Mouse (Mus musculus) brain, embryonic 14.5 days (tissue): Measurements from ENCODE around the gene Tdp2. TPM values are rescaled to one million over a fixed set of nuclear protein-coding genes. Genes with fewer than 3 reads are reported as not detected.

Source experiments
- DNase-seq: peaks from one replicate; pipeline ENCODE4 v3.0.0-alpha.2; 2011; ENCODE audit warnings: low read depth
- CTCF ChIP-seq: fragments of 200-500 bp; IDR thresholded peaks from 2 replicates; pipeline ENCODE4 v1.5.1; 2012; ENCODE audit warnings: inconsistent platforms, mild to moderate bottlenecking, moderate library complexity, borderline replicate concordance; ENCODE audit not compliant: insufficient read depth, insufficient read length; ENCODE audit errors: extremely low read depth
- POLR2A ChIP-seq: fragments of 200-500 bp; IDR thresholded peaks from 2 replicates; pipeline ENCODE4 v1.6.1; 2012; ENCODE audit warnings: mild to moderate bottlenecking, inconsistent platforms, borderline replicate concordance; ENCODE audit not compliant: poor library complexity, insufficient read depth, insufficient read length, severe bottlenecking; ENCODE audit errors: extremely low read depth
- polyA plus RNA-seq: library from polyadenylated mRNA; depleted of rRNA; stranded (reverse); fragments of >200 nt; gene quantifications from 2 replicates; pipeline ENCODE4 v1.2.3, GENCODE M21; 2012; rRNA removed

Tdp2 gene
- polyA plus RNA-seq, 1 experiment, result 46.8 TPM

DNA sequence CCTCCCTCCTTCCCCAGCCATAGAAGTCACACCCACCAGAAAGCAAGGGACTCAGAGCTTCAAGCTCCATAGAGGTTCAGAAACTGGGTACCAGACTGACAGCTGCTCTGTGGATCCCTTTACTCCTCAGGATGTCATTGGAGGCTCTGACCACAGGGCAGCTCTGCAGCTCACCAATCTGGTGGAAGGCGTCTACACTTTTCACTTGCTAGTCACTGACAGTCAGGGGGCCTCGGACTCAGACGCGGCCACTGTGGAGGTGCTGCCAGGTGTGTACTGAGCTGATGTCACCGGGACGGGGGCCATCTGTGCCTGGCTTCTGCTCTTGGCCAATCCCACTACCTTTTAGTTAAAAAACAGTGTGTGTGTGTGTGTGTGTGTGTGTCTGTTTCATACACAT lies 50.9 kb downstream of the Tdp2 start:
- TF ChIP-seq POLR2A (no peak), CTCF (no peak)
- DNase-seq, result no peak

DNA sequence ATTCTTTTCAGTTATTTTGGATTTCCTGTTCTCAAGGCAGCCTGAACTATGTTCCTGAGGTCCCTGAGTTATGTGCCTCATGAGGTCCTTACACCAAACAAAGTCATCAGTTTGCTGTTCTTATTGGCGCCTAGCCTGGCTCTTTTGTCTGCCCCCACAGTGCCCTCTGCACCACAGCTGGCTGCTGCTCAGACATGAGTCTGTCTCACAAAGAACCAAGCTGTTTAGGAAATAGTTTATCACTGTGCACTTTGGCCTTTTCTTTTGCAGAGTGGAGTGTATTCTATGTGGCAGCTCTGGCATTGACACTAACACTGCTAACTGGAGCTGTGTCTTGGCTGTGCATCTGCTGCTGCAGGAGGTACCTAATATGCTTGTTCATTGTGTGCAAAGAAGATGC lies 58.1 kb downstream of the Tdp2 start:
- TF ChIP-seq CTCF (no peak), POLR2A (no peak)
- DNase-seq, result no peak

Other genes with a start within 250 kb of the Tdp2 start
- 29.5 and 32.0 TPM in 2 replicates for gene Ripor2, start 249.5 kb upstream of the Tdp2 start, polyA plus RNA-seq
- 0.10 TPM in 1 of 2 replicates, not detected in the other for gene Armh2, start 90.4 kb upstream of the Tdp2 start, polyA plus RNA-seq
- gene Gmnn, start 69.8 kb upstream of the Tdp2 start, polyA plus RNA-seq, result 13.6 and 19.5 TPM in 2 replicates
- gene BC005537, start 30.0 kb upstream of the Tdp2 start, polyA plus RNA-seq, result 114 and 115 TPM in 2 replicates
- 33.9 and 38.0 TPM in 2 replicates for gene Acot13, start 139 bp upstream of the Tdp2 start, polyA plus RNA-seq
- 1.9 and 3.6 TPM in 2 replicates for gene D130043K22Rik, start 13.5 kb downstream of the Tdp2 start, polyA plus RNA-seq
- 12.2 and 17.9 TPM in 2 replicates for gene Aldh5a1, start 106.0 kb downstream of the Tdp2 start, polyA plus RNA-seq
- 1.8 and 2.6 TPM in 2 replicates for gene Gpld1, start 111.5 kb downstream of the Tdp2 start, polyA plus RNA-seq
- 35.7 and 41.3 TPM in 2 replicates for gene Mrs2, start 188.7 kb downstream of the Tdp2 start, polyA plus RNA-seq
- gene Dcdc2a, start 224.3 kb downstream of the Tdp2 start, polyA plus RNA-seq, result 0.82 and 2.9 TPM in 2 replicates